Mouse (Mus musculus) gastrocnemius, postnatal 25 days (tissue): ENCODE data around the gene Znhit2. TPM values are rescaled to one million over a fixed set of nuclear protein-coding genes. Genes with fewer than 3 reads are reported as not detected.

Source experiments
- DNase-seq: peaks from one replicate; pipeline ENCODE4 v3.0.0; 2022
- microRNA-seq, 2 experiments: library from miRNA; unstranded; fragments of <30 nt; microRNA quantifications; one replicate each; pipeline ENCODE4 v1.2.0; 2021; ENCODE audit warnings: borderline replicate concordance in 2 of 2
- total RNA-seq, 2 experiments: library from RNA; stranded (reverse); gene quantifications; 1 replicate in 1 of 2; 2 replicates in 1 of 2; pipeline ENCODE4 v1.2.3; 2021

Gene Znhit2
- total RNA-seq, 2 experiments from 2014 or later = 6.8 to 7.7 TPM

DNA sequence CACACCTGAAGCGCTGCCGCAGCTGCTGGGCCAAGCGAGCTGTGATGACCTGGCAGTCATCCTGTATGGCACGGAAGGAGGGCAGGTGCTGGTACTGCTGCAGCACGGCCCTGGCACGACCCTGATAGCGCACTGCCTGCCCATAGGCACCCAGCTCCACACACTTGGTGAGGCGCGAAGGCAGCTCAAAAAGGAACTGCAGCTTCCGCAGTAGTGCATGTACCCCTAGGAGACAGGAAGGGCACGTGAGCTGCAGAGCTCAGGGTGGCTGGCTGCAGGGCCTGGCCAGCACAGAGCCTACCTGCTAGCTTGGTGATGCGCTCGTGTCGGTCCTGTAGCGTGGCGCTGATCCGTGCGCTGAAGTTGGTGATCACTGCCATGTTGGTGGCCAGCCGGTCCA is 10.3 kb downstream of the Znhit2 start:
- no peak for DNase-seq

DNA sequence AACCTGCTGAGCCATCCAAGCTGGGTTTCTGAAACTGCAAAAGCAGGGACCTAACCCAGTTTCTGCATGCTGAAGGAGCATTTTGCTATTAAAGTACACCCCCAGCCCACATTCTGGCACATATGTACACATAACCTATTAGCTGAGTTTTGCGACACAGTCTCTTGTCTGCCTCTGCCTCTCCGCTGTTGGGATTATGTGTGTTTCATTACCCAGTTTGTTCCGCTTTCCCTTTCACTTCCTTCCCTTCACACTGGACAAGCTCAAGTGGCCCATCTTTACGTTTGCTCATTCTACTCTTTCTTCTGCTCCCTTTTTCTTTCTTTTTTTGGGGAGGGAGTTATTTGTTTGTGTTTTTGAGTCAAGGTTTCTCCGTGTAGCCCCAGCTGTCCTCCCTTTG is 12.9 kb downstream of the Znhit2 start:
- DNase-seq = no peak

- peak; percentile 83 for DNase-seq
Measured at GRCm38 (mm10) chr19:6076564-6077393, 15.8 kb downstream of the Znhit2 start, which contains the start of gene Vps51. Gene Vps51, minus strand, starts transcription at chr19:6077231.

GRCm38 (mm10) chr19:6079983-6080480 is 19.0 kb downstream of the Znhit2 start, which contains the start of gene Tmem262:
Gene Tmem262, plus strand, starts transcription at chr19:6080033.
- DNase-seq = no peak

- DNase-seq = no peak
Measured at GRCm38 (mm10) chr19:6082156-6082555, 21.2 kb downstream of the Znhit2 start, which contains the start of gene Gm28374. Gene Gm28374, minus strand, starts transcription at chr19:6082256.

- peak; percentile 95 for DNase-seq
Measured at GRCm38 (mm10) chr19:6084478-6085248, 23.7 kb downstream of the Znhit2 start, which contains the start of the genes Zfpl1 and Cdca5. Gene Zfpl1, minus strand, starts transcription at chr19:6084956. Gene Cdca5, plus strand, starts transcription at chr19:6084983.

- peak; percentile 30 for DNase-seq
Measured at GRCm38 (mm10) chr19:6085417-6085879, 24.5 kb downstream of the Znhit2 start.

- no peak for DNase-seq
Measured at GRCm38 (mm10) chr19:6088841-6089240, 27.8 kb downstream of the Znhit2 start.

- no peak for DNase-seq
Measured at GRCm38 (mm10) chr19:6094119-6094518, 33.1 kb downstream of the Znhit2 start, which contains the start of gene AC131692.1. Gene AC131692.1, plus strand, starts transcription at chr19:6094419.

DNA sequence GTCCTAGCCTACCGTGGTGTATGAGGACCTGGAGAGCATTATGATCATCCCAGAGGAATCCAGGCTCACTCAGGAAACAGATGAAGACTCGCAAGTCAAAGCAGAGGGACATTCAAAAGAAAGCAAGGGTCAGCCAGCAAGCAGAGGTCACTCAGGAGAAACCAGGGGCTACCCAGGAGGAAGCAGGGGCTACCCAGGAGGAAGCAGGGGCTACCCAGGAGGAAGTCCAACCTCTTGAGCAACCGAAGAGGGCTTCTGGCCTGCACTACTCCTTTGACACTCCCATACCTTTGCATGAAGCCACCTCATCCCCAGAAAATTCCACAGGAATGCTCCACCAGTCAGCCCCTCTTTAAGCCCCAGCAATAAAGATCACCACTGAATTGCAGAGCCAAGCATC is 36.9 kb downstream of the Znhit2 start:
- DNase-seq = no peak

GRCm38 (mm10) chr19:6101186-6101585 is 40.2 kb downstream of the Znhit2 start:
- DNase-seq = no peak

DNA sequence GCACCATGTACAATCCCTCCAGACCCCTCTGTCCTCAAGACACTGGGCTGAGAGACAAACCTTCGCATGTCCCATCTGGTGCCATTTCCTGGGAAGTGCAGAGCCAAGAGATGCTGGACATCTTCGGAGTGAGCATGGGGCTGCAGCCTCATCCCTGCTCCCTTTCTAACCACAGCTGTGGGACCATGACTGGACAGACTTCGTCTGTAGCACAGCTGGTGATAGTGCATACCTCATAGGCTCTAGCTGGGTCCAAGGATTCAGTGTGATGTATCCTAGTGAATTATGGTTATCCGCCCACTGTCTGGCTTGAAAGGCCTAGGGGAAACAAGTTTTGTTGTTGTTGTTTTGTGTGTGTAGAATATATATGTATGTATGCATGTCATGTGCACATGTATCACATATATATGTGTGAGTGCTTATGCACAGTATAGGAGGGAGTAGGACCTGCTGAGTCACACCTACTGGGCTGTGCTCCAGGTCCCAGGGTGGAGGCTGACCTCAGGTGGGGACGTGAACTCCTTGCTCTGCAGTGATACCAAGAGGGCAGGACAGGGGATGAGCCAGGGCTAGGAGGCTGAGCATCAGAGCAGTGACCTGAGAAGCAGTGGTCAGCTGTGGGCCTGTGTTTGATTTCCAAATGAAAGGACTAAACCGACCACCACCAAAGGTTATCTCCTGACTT is 41.3 kb downstream of the Znhit2 start:
- DNase-seq = no peak

GRCm38 (mm10) chr19:6104476-6104875 is 43.5 kb downstream of the Znhit2 start:
- DNase-seq = no peak

GRCm38 (mm10) chr19:6105586-6105985 is 44.6 kb downstream of the Znhit2 start, which contains the start of gene Naaladl1:
Gene Naaladl1, plus strand, starts transcription at chr19:6105782.
- DNase-seq = no peak

Small RNA genes within 50 kb of the gene (microRNA-seq; reads per million reads assigned to microRNA genes)
- 0 to 0.74 reads per million in 2 experiments for gene Mir6988

Other genes with a start within 250 kb of the Znhit2 start
- gene Frmd8, start 185.9 kb upstream of the Znhit2 start, total RNA-seq = 1 to 10 TPM; 3.7 to 6.4 TPM
- 1 to 10 TPM in 1 of 2 experiments, under 1 TPM in 1; 0.59 to 1.3 TPM for gene Slc25a45, start 183.4 kb upstream of the Znhit2 start, total RNA-seq
- under 1 TPM; 0.15 to 0.35 TPM for gene Tigd3, start 167.0 kb upstream of the Znhit2 start, total RNA-seq
- gene Dpf2, start 148.2 kb upstream of the Znhit2 start, total RNA-seq = 10 to 100 TPM; 80.6 to 83.5 TPM
- 10 to 100 TPM; 12.0 to 13.0 TPM for gene Cdc42ep2, start 136.4 kb upstream of the Znhit2 start, total RNA-seq
- 10 to 100 TPM in 1 of 2 experiments, 1 to 10 TPM in 1; 9.2 to 10.8 TPM for gene Pola2, start 97.0 kb upstream of the Znhit2 start, total RNA-seq
- not detected for gene Slc22a20, start 75.0 kb upstream of the Znhit2 start, total RNA-seq
- 10 to 100 TPM; 76.8 to 81.5 TPM for gene Capn1, start 45.3 kb upstream of the Znhit2 start, total RNA-seq
- gene Syvn1, start 14.6 kb upstream of the Znhit2 start, total RNA-seq = 10 to 100 TPM; 15.2 to 16.2 TPM
- gene Mrpl49, start 3.4 kb upstream of the Znhit2 start, total RNA-seq = 10 to 100 TPM; 27.2 to 29.2 TPM
- gene Fau, start 3.3 kb upstream of the Znhit2 start, total RNA-seq = 100 to 1,000 TPM; 317 to 352 TPM
- gene Tm7sf2, start 7.2 kb downstream of the Znhit2 start, total RNA-seq = 1 to 10 TPM; 4.2 to 6.9 TPM
- 10 to 100 TPM; 18.0 to 19.1 TPM for gene Vps51, start 16.0 kb downstream of the Znhit2 start, total RNA-seq
- not detected for gene Tmem262, start 18.8 kb downstream of the Znhit2 start, total RNA-seq
- not detected for gene Gm28374, start 21.1 kb downstream of the Znhit2 start, total RNA-seq
- gene Zfpl1, start 23.8 kb downstream of the Znhit2 start, total RNA-seq = 10 to 100 TPM; 10.6 to 10.7 TPM
- gene Cdca5, start 23.8 kb downstream of the Znhit2 start, total RNA-seq = under 1 TPM; 0.23 to 0.67 TPM
- gene AC131692.1, start 33.2 kb downstream of the Znhit2 start, total RNA-seq = not detected
- not detected for gene Naaladl1, start 44.6 kb downstream of the Znhit2 start, total RNA-seq
- 10 to 100 TPM in 1 of 2 experiments, 1 to 10 TPM in 1; 8.8 to 10.3 TPM for gene Sac3d1, start 57.5 kb downstream of the Znhit2 start, total RNA-seq
- 10 to 100 TPM in 1 of 2 experiments, 1 to 10 TPM in 1; 8.7 to 12.4 TPM for gene Snx15, start 67.1 kb downstream of the Znhit2 start, total RNA-seq
- under 1 TPM; 0.19 to 0.72 TPM for gene Batf2, start 79.8 kb downstream of the Znhit2 start, total RNA-seq
- gene Arl2, start 80.4 kb downstream of the Znhit2 start, total RNA-seq = 10 to 100 TPM; 53.8 to 59.2 TPM
- gene Majin, start 123.2 kb downstream of the Znhit2 start, total RNA-seq = not detected
- gene Gpha2, start 165.2 kb downstream of the Znhit2 start, total RNA-seq = not detected
- gene Ppp2r5b, start 174.7 kb downstream of the Znhit2 start, total RNA-seq = 10 to 100 TPM; 28.8 to 32.5 TPM
- 10 to 100 TPM; 15.3 to 16.7 TPM for gene Atg2a, start 180.5 kb downstream of the Znhit2 start, total RNA-seq
- 10 to 100 TPM; 33.1 to 34.3 TPM for gene Ehd1, start 215.5 kb downstream of the Znhit2 start, total RNA-seq
- 1 to 10 TPM; 4.0 to 5.1 TPM for gene Cdc42bpg, start 245.3 kb downstream of the Znhit2 start, total RNA-seq